Mouse (Mus musculus): ENCODE data around the gene Kif1b. TPM values are rescaled to one million over a fixed set of nuclear protein-coding genes. Genes with fewer than 3 reads are reported as not detected.

The Kif1b gene
- total and polyA plus RNA-seq, 3 experiments, result 10.0 to 27.6 (median 17.0) TPM

- TF ChIP-seq MXI1 (IDR thresholded peaks at IDR 0.05; ENCODE audit: low read depth, low read length) (no peak), UBTF (IDR thresholded peaks at IDR 0.05; ENCODE audit: low read depth, low read length) (no peak), POLR2AphosphoS2 (IDR thresholded peaks at IDR 0.05; ENCODE audit: low read depth, low read length) (no peak), CHD2 (IDR thresholded peaks at IDR 0.05; ENCODE audit: low read length) (no peak), USF2 (conservative IDR thresholded peaks at IDR 0.05; ENCODE audit: low read depth, low read length) (no peak), KAT2A (IDR thresholded peaks at IDR 0.05; ENCODE audit: insufficient replicate concordance, low read length) (no peak), NELFE (IDR thresholded peaks at IDR 0.05; ENCODE audit: low read depth, low read length) (no peak), ELF1 (IDR thresholded peaks at IDR 0.05; ENCODE audit: low read depth, low read length) (no peak), POLR2A (IDR thresholded peaks at IDR 0.05; ENCODE audit: low read depth, low read length) (no peak), ZKSCAN1 (IDR thresholded peaks at IDR 0.05; ENCODE audit: borderline replicate concordance, low read depth, low read length) (no peak), MAZ (IDR thresholded peaks at IDR 0.05; ENCODE audit: low read depth, low read length) (no peak), USF1 (IDR thresholded peaks at IDR 0.05; ENCODE audit: low read depth, low read length) (no peak), RAD21 (IDR thresholded peaks at IDR 0.05; ENCODE audit: low read depth, low read length) (no peak), NRF1 (IDR thresholded peaks at IDR 0.05; ENCODE audit: low read depth, low read length) (no peak), SMC3 (IDR thresholded peaks at IDR 0.05; ENCODE audit: low read depth, low read length) (no peak), CHD1 (IDR thresholded peaks at IDR 0.05; ENCODE audit: low read depth, low read length) (no peak)
- no peaks in the 10 kb centered on the region for H3K9me3 ChIP-seq (replicated peaks; ENCODE audit: low read length)
- dilution Hi-C loops (cut with MboI; ENCODE audit: extremely low pct_ligation_motif_present, extremely low pct_unique_long_range_greater_than_20kb, low sequenced_read_pairs), result no loop called here
Observed at GRCm38 (mm10) chr4:149302136-149302535, 5.4 kb downstream of the Kif1b start.

GRCm38 (mm10) chr4:149296501-149296900 lies 11.0 kb downstream of the Kif1b start:
- H3K27me3 ChIP-seq (replicated peaks), result no peaks in the 10 kb centered on the region
- in situ Hi-C loops (cut with MboI; ENCODE audit: low pct_ligation_motif_present, low pct_unique_long_range_greater_than_20kb, low sequenced_read_pairs), result no loop called here
- H3K4me3 ChIP-seq (replicated peaks in 1 of 3; ENCODE audit: low read depth in 2 of 3, low read length in 2 of 3, poor library complexity in 1 of 3), result no peak overlapping the region
- H3K9me3 ChIP-seq (replicated peaks; ENCODE audit: low read length), result no peaks in the 10 kb centered on the region
- H3K36me3 ChIP-seq (replicated peaks in 1 of 2; ENCODE audit: control insufficient read depth in 1 of 2, insufficient read depth in 1 of 2, low read length in 1 of 2), result peaks cover 0 to 3% of the 10 kb centered on the region in 2 experiments
- dilution Hi-C loops (cut with MboI; ENCODE audit: extremely low pct_ligation_motif_present, extremely low pct_unique_long_range_greater_than_20kb, low sequenced_read_pairs), result no loop called here
- H3K4me1 ChIP-seq (ENCODE audit: control insufficient read depth in 1 of 2, insufficient read depth in 2 of 2), result peaks cover under 1 to 7% of the 10 kb centered on the region in 2 experiments
- no peak for DNase-seq (ENCODE audit: extremely low read depth)
- TF ChIP-seq ZKSCAN1 (IDR thresholded peaks at IDR 0.05; ENCODE audit: borderline replicate concordance, low read depth, low read length), result no peak
- no peak for TF ChIP-seq MAX (IDR thresholded peaks at IDR 0.05; ENCODE audit: low read length)
- no peak for TF ChIP-seq ELF1 (IDR thresholded peaks at IDR 0.05; ENCODE audit: low read depth, low read length)
- no peak for TF ChIP-seq MEF2A (IDR thresholded peaks at IDR 0.05; ENCODE audit: borderline replicate concordance, low read depth, low read length)
- TF ChIP-seq HCFC1 (IDR thresholded peaks at IDR 0.05; ENCODE audit: low read depth, low read length), result no peak
- TF ChIP-seq RCOR1 (conservative IDR thresholded peaks at IDR 0.05; ENCODE audit: low read depth, low read length), result no peak
- no peak for TF ChIP-seq RAD21 (IDR thresholded peaks at IDR 0.05; ENCODE audit: low read depth, low read length)
- TF ChIP-seq NELFE (IDR thresholded peaks at IDR 0.05; ENCODE audit: low read depth, low read length), result no peak
- no peak for TF ChIP-seq TBP (conservative IDR thresholded peaks at IDR 0.05; ENCODE audit: low read depth, low read length)
- TF ChIP-seq SIN3A (IDR thresholded peaks at IDR 0.05; ENCODE audit: low read length), result no peak
- no peak for TF ChIP-seq BHLHE40 (IDR thresholded peaks at IDR 0.05; ENCODE audit: low read depth, low read length)
- no peak overlapping the region for H3K9ac ChIP-seq (ENCODE audit: insufficient read depth, low read depth)
- peaks cover 48% of the 10 kb centered on the region for H3K79me2 ChIP-seq (replicated peaks; ENCODE audit: control insufficient read depth, extremely low read depth, insufficient read depth, poor library complexity, severe bottlenecking)
- H3K4me2 ChIP-seq (ENCODE audit: insufficient read depth, low read depth, poor library complexity, severe bottlenecking), result no peak overlapping the region
- H3K27ac ChIP-seq (ENCODE audit: insufficient read depth, low read depth), result no peak overlapping the region

More at GRCm38 (mm10) chr4:149302136-149302535, 5.4 kb downstream of the Kif1b start:
- Histone ChIP-seq H3K27ac (ENCODE audit: insufficient read depth, low read depth) (no peak overlapping the region), H3K4me3 (replicated peaks in 1 of 3; ENCODE audit: low read depth in 2 of 3, low read length in 2 of 3, poor library complexity in 1 of 3) (no peak overlapping the region), H3K27me3 (replicated peaks) (peaks cover 4% of the 10 kb centered on the region), H3K4me2 (ENCODE audit: insufficient read depth, low read depth, poor library complexity, severe bottlenecking) (no peak overlapping the region), H3K4me1 (ENCODE audit: control insufficient read depth in 1 of 2, insufficient read depth in 2 of 2) (peaks cover 7 to 42% of the 10 kb centered on the region in 2 experiments), H3K79me2 (replicated peaks; ENCODE audit: control insufficient read depth, extremely low read depth, insufficient read depth, poor library complexity, severe bottlenecking) (peaks cover 82% of the 10 kb centered on the region), H3K9ac (ENCODE audit: insufficient read depth, low read depth) (no peak overlapping the region), H3K36me3 (replicated peaks in 1 of 2; ENCODE audit: control insufficient read depth in 1 of 2, insufficient read depth in 1 of 2, low read length in 1 of 2) (no peaks in the 10 kb centered on the region)
- DNase-seq (ENCODE audit: extremely low read depth), result no peak
- in situ Hi-C loops (cut with MboI; ENCODE audit: low pct_ligation_motif_present, low pct_unique_long_range_greater_than_20kb, low sequenced_read_pairs), result no loop called here
